Mouse (Mus musculus): Measurements from ENCODE around the gene Icosl.
"Not testable (repeated sequence)": the region's sequence is repeated elsewhere in the genome, so short reads cannot be mapped to it uniquely, and the experiment has no call there.

Gene Icosl

GRCm38 (mm10) chr10:78105548-78105947 is 36.4 kb downstream of the Icosl start:
- DNase-seq (ENCODE audit: extremely low spot score, low read depth, low spot score) = no peak

- no peak for DNase-seq (ENCODE audit: extremely low spot score, low read depth, low spot score)
Observed at GRCm38 (mm10) chr10:78114521-78115092, 45.5 kb downstream of the Icosl start.

- no peak for DNase-seq (ENCODE audit: extremely low spot score, low read depth, low spot score)
Observed at GRCm38 (mm10) chr10:78115153-78115552, 46.1 kb downstream of the Icosl start.

- no peak for DNase-seq (ENCODE audit: extremely low spot score, low read depth, low spot score)
Observed at GRCm38 (mm10) chr10:78119422-78119821, 50.3 kb downstream of the Icosl start.

GRCm38 (mm10) chr10:78124137-78124536 is 55.0 kb downstream of the Icosl start:
- DNase-seq (ENCODE audit: extremely low spot score, low read depth, low spot score) = not testable (repeated sequence)

- DNase-seq (ENCODE audit: extremely low spot score, low read depth, low spot score) = not testable (repeated sequence)
Observed at GRCm38 (mm10) chr10:78125061-78125460, 56.0 kb downstream of the Icosl start.

- DNase-seq (ENCODE audit: extremely low spot score, low read depth, low spot score) = no peak
Observed at GRCm38 (mm10) chr10:78126311-78126710, 57.2 kb downstream of the Icosl start.

GRCm38 (mm10) chr10:78127046-78127870 is 58.2 kb downstream of the Icosl start:
- no peak for DNase-seq (ENCODE audit: extremely low spot score, low read depth, low spot score)

- DNase-seq (ENCODE audit: extremely low spot score, low read depth, low spot score) = no peak
Observed at GRCm38 (mm10) chr10:78127931-78128330, 58.8 kb downstream of the Icosl start.

- DNase-seq (ENCODE audit: extremely low spot score, low read depth, low spot score) = no peak
Observed at GRCm38 (mm10) chr10:78128647-78129046, 59.5 kb downstream of the Icosl start.

- DNase-seq (ENCODE audit: extremely low spot score, low read depth, low spot score) = no peak
Observed at GRCm38 (mm10) chr10:78129423-78129822, 60.3 kb downstream of the Icosl start.

GRCm38 (mm10) chr10:78129998-78130397 is 60.9 kb downstream of the Icosl start:
- no peak for DNase-seq (ENCODE audit: extremely low spot score, low read depth, low spot score)

All from hindlimb bud, embryonic 11.5 days (tissue).